Comparison of ENCODE assay signal across 7 mouse cellular contexts in genomic region chr10:117664208-117664925, GRCm38 (mm10). TPM values are rescaled to one million over a fixed set of nuclear protein-coding genes. Genes with fewer than 3 reads are reported as not detected.
DNase-seq lines count a peak whose midpoint lies in the region; ATAC-seq and TF ChIP-seq lines count a peak whose summit lies in the region.

No protein-coding gene starts in this region.

- peaks cover 19% of the 10 kb centered on the region; the same call in 1 of the 2 replicates for H3K4me1 ChIP-seq in embryonic facial prominence, embryonic 14.5 days (ENCODE audit: control insufficient read depth, insufficient read depth, low read length)
- H3K4me1 ChIP-seq in intestine, embryonic 16.5 days (ENCODE audit: control insufficient read depth, insufficient read depth, low read length) = peaks cover 13% of the 10 kb centered on the region
- H3K4me1 ChIP-seq in midbrain, postnatal 0 days (ENCODE audit: insufficient read depth, low read length) = no peaks in the 10 kb centered on the region

- TF ChIP-seq CTCF in midbrain, postnatal 0 days (IDR thresholded peaks at IDR 0.05) = no peak

- H3K4me2 ChIP-seq in embryonic facial prominence, embryonic 14.5 days (ENCODE audit: low read depth, low read length) = peak overlapping the region; percentile 40
- H3K4me2 ChIP-seq in intestine, embryonic 16.5 days (ENCODE audit: low read depth, low read length) = peak overlapping the region; percentile 37
- peak overlapping the region; percentile 18; the same call in 1 of the 2 replicates for H3K4me2 ChIP-seq in midbrain, postnatal 0 days (ENCODE audit: low read depth, low read length, poor library complexity, severe bottlenecking)

- H3K9me3 ChIP-seq in embryonic facial prominence, embryonic 14.5 days (ENCODE audit: control insufficient read depth, low read length) = no peaks in the 10 kb centered on the region
- H3K9me3 ChIP-seq in intestine, embryonic 16.5 days (ENCODE audit: control insufficient read depth, low read length) = no peaks in the 10 kb centered on the region
- no peaks in the 10 kb centered on the region for H3K9me3 ChIP-seq in midbrain, postnatal 0 days (ENCODE audit: low read length)

- 52% methylated on average over 14 of the region's 14 CpGs for WGBS in embryonic facial prominence, embryonic 14.5 days
- WGBS in intestine, embryonic 16.5 days = 46% methylated on average over 14 of the region's 14 CpGs
- 60% methylated on average over 14 of the region's 14 CpGs for WGBS in midbrain, postnatal 0 days

- 0 out of 2 replicates have a peak overlapping the region, but pooled peaks have one; percentile 16 for H3K9ac ChIP-seq in embryonic facial prominence, embryonic 14.5 days (ENCODE audit: low read depth, low read length)
- peak overlapping the region; percentile 4; the same call in 1 of the 2 replicates for H3K9ac ChIP-seq in intestine, embryonic 16.5 days (ENCODE audit: low read depth, low read length)
- no peak overlapping the region for H3K9ac ChIP-seq in midbrain, postnatal 0 days (replicated peaks; ENCODE audit: low read length, poor library complexity, severe bottlenecking)

- no peak overlapping the region for H3K4me3 ChIP-seq in embryonic facial prominence, embryonic 14.5 days (ENCODE audit: low read depth, low read length)
- H3K4me3 ChIP-seq in intestine, embryonic 16.5 days (ENCODE audit: low read length) = peak overlapping the region; percentile 14
- H3K4me3 ChIP-seq in midbrain, postnatal 0 days (ENCODE audit: low read depth, low read length) = no peak overlapping the region

- H3K36me3 ChIP-seq in embryonic facial prominence, embryonic 14.5 days (ENCODE audit: control insufficient read depth, insufficient read depth, low read length) = no peaks in the 10 kb centered on the region
- H3K36me3 ChIP-seq in intestine, embryonic 16.5 days (ENCODE audit: control insufficient read depth, insufficient read depth, low read length) = no peaks in the 10 kb centered on the region
- no peaks in the 10 kb centered on the region for H3K36me3 ChIP-seq in midbrain, postnatal 0 days (ENCODE audit: insufficient read depth, low read length)

- DNase-seq in kidney, postnatal 4 days = peak; percentile 16 to 24
- DNase-seq in kidney, postnatal 25 days = no peak
- no peak for DNase-seq in embryonic facial prominence, embryonic 14.5 days (ENCODE audit: low spot score)
- no peak for DNase-seq in midbrain, postnatal 0 days (ENCODE audit: low spot score)
- DNase-seq in cerebellum, adult 9-10 months = no peak
- no peak for DNase-seq in adrenal gland, adult 2 months

- no peak overlapping the region for H3K27ac ChIP-seq in embryonic facial prominence, embryonic 14.5 days (replicated peaks; ENCODE audit: low read depth, low read length)
- H3K27ac ChIP-seq in intestine, embryonic 16.5 days (ENCODE audit: low read length) = peak overlapping the region; percentile 39
- no peak overlapping the region for H3K27ac ChIP-seq in midbrain, postnatal 0 days (ENCODE audit: low read depth, low read length)

- no peak for ATAC-seq in embryonic facial prominence, embryonic 14.5 days (ENCODE audit: low read depth)
- no peak; the same call in 1 of the 2 replicates for ATAC-seq in intestine, embryonic 16.5 days
- no peak for ATAC-seq in midbrain, postnatal 0 days (ENCODE audit: low FRiP score)

- no peaks in the 10 kb centered on the region for H3K27me3 ChIP-seq in embryonic facial prominence, embryonic 14.5 days (replicated peaks; ENCODE audit: control insufficient read depth, insufficient read depth, low read length)
- H3K27me3 ChIP-seq in intestine, embryonic 16.5 days (replicated peaks; ENCODE audit: control insufficient read depth, insufficient read depth, low read length) = no peaks in the 10 kb centered on the region
- no peaks in the 10 kb centered on the region for H3K27me3 ChIP-seq in midbrain, postnatal 0 days (ENCODE audit: insufficient read depth, low read length)

RNA-seq across cellular contexts. Expression of gene Cpm, which starts 35.1 kb away (rescaled TPM):
- 37.6 and 43.6 TPM in 2 replicates for polyA plus RNA-seq in embryonic facial prominence, embryonic 14.5 days (2014; fragmentation: Nextera tagmentation; extraction: Ambion mirVana)
- 47.7 and 51.8 TPM in 2 replicates for polyA plus RNA-seq in intestine, embryonic 16.5 days (2015; fragmentation: Nextera tagmentation; extraction: Ambion mirVana)
- 3.9 TPM in 2 replicates for total RNA-seq in midbrain, postnatal 0 days (2014; rRNA removed)
- 4.8 and 7.9 TPM in 2 replicates for polyA plus RNA-seq in midbrain, postnatal 0 days (2015; fragmentation: Nextera tagmentation; extraction: Ambion mirVana)
- 10 to 100 TPM; 21.4 to 29.3 TPM for total RNA-seq in adrenal gland, adult 2 months (2021)
- polyA plus RNA-seq in adrenal gland, adult 2 months (2012; rRNA removed) = 14.6 and 19.2 TPM in 2 replicates

RNA-seq across cellular contexts. Expression of gene Mdm2, which starts 46.2 kb away (rescaled TPM):
- polyA plus RNA-seq in embryonic facial prominence, embryonic 14.5 days (2014; fragmentation: Nextera tagmentation; extraction: Ambion mirVana) = 33.8 and 34.1 TPM in 2 replicates
- polyA plus RNA-seq in intestine, embryonic 16.5 days (2015; fragmentation: Nextera tagmentation; extraction: Ambion mirVana) = 30.8 and 32.4 TPM in 2 replicates
- 65.1 and 69.9 TPM in 2 replicates for total RNA-seq in midbrain, postnatal 0 days (2014; rRNA removed)
- 23.2 and 28.7 TPM in 2 replicates for polyA plus RNA-seq in midbrain, postnatal 0 days (2015; fragmentation: Nextera tagmentation; extraction: Ambion mirVana)
- 10 to 100 TPM; 47.0 to 55.4 TPM for total RNA-seq in adrenal gland, adult 2 months (2021)
- polyA plus RNA-seq in adrenal gland, adult 2 months (2012; rRNA removed) = 145 and 155 TPM in 2 replicates

Comparison
In these comparisons a context has a peak if more than half of its experiments do, and no peak if none do; other contexts are left out.
1. DNase-seq: peak in kidney, postnatal 4 days (2 of 2); none in kidney, postnatal 25 days (0 of 2), embryonic facial prominence, embryonic 14.5 days (single experiment), midbrain, postnatal 0 days (single experiment), cerebellum, adult 9-10 months (single experiment) and adrenal gland, adult 2 months (single experiment).
2. Peak in every context shown above with its lines, with median percentiles within 50 percentile points of each other: H3K4me2 ChIP-seq.